Mouse (Mus musculus): Measurements from ENCODE around the gene Dhrs1. TPM values are rescaled to one million over a fixed set of nuclear protein-coding genes. Genes with fewer than 3 reads are reported as not detected.

The Dhrs1 gene
- polyA plus RNA-seq, 1 experiment from 2014 or later = 60.3 TPM

Other genes with a start within 250 kb of the Dhrs1 start
- gene Cpne6, start 235.2 kb downstream of the Dhrs1 start, polyA plus RNA-seq (2014; fragmentation: Nextera tagmentation; extraction: Ambion mirVana) = 0.32 and 0.43 TPM in 2 replicates
- gene Nrl, start 220.7 kb downstream of the Dhrs1 start, polyA plus RNA-seq (2014; fragmentation: Nextera tagmentation; extraction: Ambion mirVana) = not detected in 2 replicates
- 28.0 and 33.0 TPM in 2 replicates for gene Pck2, start 205.4 kb downstream of the Dhrs1 start, polyA plus RNA-seq (2014; fragmentation: Nextera tagmentation; extraction: Ambion mirVana)
- gene Dcaf11, start 185.7 kb downstream of the Dhrs1 start, polyA plus RNA-seq (2014; fragmentation: Nextera tagmentation; extraction: Ambion mirVana) = 61.3 and 71.1 TPM in 2 replicates
- 1.0 and 1.3 TPM in 2 replicates for gene A730061H03Rik, start 185.3 kb downstream of the Dhrs1 start, polyA plus RNA-seq (2014; fragmentation: Nextera tagmentation; extraction: Ambion mirVana)
- 107 and 108 TPM in 2 replicates for gene Fitm1, start 170.1 kb downstream of the Dhrs1 start, polyA plus RNA-seq (2014; fragmentation: Nextera tagmentation; extraction: Ambion mirVana)
- 223 and 235 TPM in 2 replicates for gene Psme1, start 167.6 kb downstream of the Dhrs1 start, polyA plus RNA-seq (2014; fragmentation: Nextera tagmentation; extraction: Ambion mirVana)
- gene Emc9, start 160.4 kb downstream of the Dhrs1 start, polyA plus RNA-seq (2014; fragmentation: Nextera tagmentation; extraction: Ambion mirVana) = 18.7 and 20.0 TPM in 2 replicates
- gene Psme2, start 154.6 kb downstream of the Dhrs1 start, polyA plus RNA-seq (2014; fragmentation: Nextera tagmentation; extraction: Ambion mirVana) = 222 and 223 TPM in 2 replicates
- gene Rnf31, start 154.0 kb downstream of the Dhrs1 start, polyA plus RNA-seq (2014; fragmentation: Nextera tagmentation; extraction: Ambion mirVana) = 11.2 and 13.0 TPM in 2 replicates
- 6.4 and 7.5 TPM in 2 replicates for gene Irf9, start 142.1 kb downstream of the Dhrs1 start, polyA plus RNA-seq (2014; fragmentation: Nextera tagmentation; extraction: Ambion mirVana)
- 8.8 and 14.1 TPM in 2 replicates for gene Rec8, start 127.7 kb downstream of the Dhrs1 start, polyA plus RNA-seq (2014; fragmentation: Nextera tagmentation; extraction: Ambion mirVana)
- 70.1 and 81.7 TPM in 2 replicates for gene Ipo4, start 109.7 kb downstream of the Dhrs1 start, polyA plus RNA-seq (2014; fragmentation: Nextera tagmentation; extraction: Ambion mirVana)
- gene Gm49378, start 107.8 kb downstream of the Dhrs1 start, polyA plus RNA-seq (2014; fragmentation: Nextera tagmentation; extraction: Ambion mirVana) = 1.9 and 4.2 TPM in 2 replicates
- gene Tm9sf1, start 101.9 kb downstream of the Dhrs1 start, polyA plus RNA-seq (2014; fragmentation: Nextera tagmentation; extraction: Ambion mirVana) = 78.7 and 86.9 TPM in 2 replicates
- 0.63 TPM in 2 replicates for gene Tssk4, start 95.5 kb downstream of the Dhrs1 start, polyA plus RNA-seq (2014; fragmentation: Nextera tagmentation; extraction: Ambion mirVana)
- gene Mdp1, start 85.2 kb downstream of the Dhrs1 start, polyA plus RNA-seq (2014; fragmentation: Nextera tagmentation; extraction: Ambion mirVana) = 72.0 and 74.2 TPM in 2 replicates
- 41.3 and 43.3 TPM in 2 replicates for gene Gmpr2, start 73.7 kb downstream of the Dhrs1 start, polyA plus RNA-seq (2014; fragmentation: Nextera tagmentation; extraction: Ambion mirVana)
- 512 and 535 TPM in 2 replicates for gene Nedd8, start 73.6 kb downstream of the Dhrs1 start, polyA plus RNA-seq (2014; fragmentation: Nextera tagmentation; extraction: Ambion mirVana)
- gene Tinf2, start 63.9 kb downstream of the Dhrs1 start, polyA plus RNA-seq (2014; fragmentation: Nextera tagmentation; extraction: Ambion mirVana) = 39.6 and 42.3 TPM in 2 replicates
- gene Tgm1, start 31.8 kb downstream of the Dhrs1 start, polyA plus RNA-seq (2014; fragmentation: Nextera tagmentation; extraction: Ambion mirVana) = 0.13 and 0.30 TPM in 2 replicates
- 19.1 and 19.7 TPM in 2 replicates for gene Rabggta, start 23.4 kb downstream of the Dhrs1 start, polyA plus RNA-seq (2014; fragmentation: Nextera tagmentation; extraction: Ambion mirVana)
- 25.1 and 26.3 TPM in 2 replicates for gene Nop9, start within 50 bp of the Dhrs1 start, polyA plus RNA-seq (2014; fragmentation: Nextera tagmentation; extraction: Ambion mirVana)
- 1.4 and 1.7 TPM in 2 replicates for gene Cideb, start 12.8 kb upstream of the Dhrs1 start, polyA plus RNA-seq (2014; fragmentation: Nextera tagmentation; extraction: Ambion mirVana)
- gene Ltb4r2, start 15.7 kb upstream of the Dhrs1 start, polyA plus RNA-seq (2014; fragmentation: Nextera tagmentation; extraction: Ambion mirVana) = 0.16 and 1.0 TPM in 2 replicates
- gene Ltb4r1, start 20.3 kb upstream of the Dhrs1 start, polyA plus RNA-seq (2014; fragmentation: Nextera tagmentation; extraction: Ambion mirVana) = 0.11 and 0.21 TPM in 2 replicates
- gene Adcy4, start 38.4 kb upstream of the Dhrs1 start, polyA plus RNA-seq (2014; fragmentation: Nextera tagmentation; extraction: Ambion mirVana) = 13.2 and 19.7 TPM in 2 replicates
- gene Ripk3, start 43.2 kb upstream of the Dhrs1 start, polyA plus RNA-seq (2014; fragmentation: Nextera tagmentation; extraction: Ambion mirVana) = 19.6 and 19.8 TPM in 2 replicates
- 15.5 and 16.9 TPM in 2 replicates for gene Nfatc4, start 77.5 kb upstream of the Dhrs1 start, polyA plus RNA-seq (2014; fragmentation: Nextera tagmentation; extraction: Ambion mirVana)
- gene Nynrin, start 108.3 kb upstream of the Dhrs1 start, polyA plus RNA-seq (2014; fragmentation: Nextera tagmentation; extraction: Ambion mirVana) = 12.5 and 20.3 TPM in 2 replicates
- gene Cbln3, start 138.7 kb upstream of the Dhrs1 start, polyA plus RNA-seq (2014; fragmentation: Nextera tagmentation; extraction: Ambion mirVana) = 0.30 and 0.42 TPM in 2 replicates
- 6.0 and 8.9 TPM in 2 replicates for gene Khnyn, start 139.3 kb upstream of the Dhrs1 start, polyA plus RNA-seq (2014; fragmentation: Nextera tagmentation; extraction: Ambion mirVana)
- 36.9 and 42.2 TPM in 2 replicates for gene Sdr39u1, start 154.6 kb upstream of the Dhrs1 start, polyA plus RNA-seq (2014; fragmentation: Nextera tagmentation; extraction: Ambion mirVana)
- gene Cma1, start 199.0 kb upstream of the Dhrs1 start, polyA plus RNA-seq (2014; fragmentation: Nextera tagmentation; extraction: Ambion mirVana) = not detected in 2 replicates
- not detected in 2 replicates for gene Cma2, start 205.3 kb upstream of the Dhrs1 start, polyA plus RNA-seq (2014; fragmentation: Nextera tagmentation; extraction: Ambion mirVana)

Measured in heart, embryonic 11.5 days (tissue).